Mouse (Mus musculus): ENCODE measurements around the gene Ccdc12.
"Not testable (repeated sequence)": the region's sequence is repeated elsewhere in the genome, so short reads cannot be mapped to it uniquely, and the experiment has no call there.

Gene Ccdc12

GRCm38 (mm10) chr9:110678886-110679285 is 22.6 kb downstream of the Ccdc12 start:
- no peak for DNase-seq

- DNase-seq, result no peak
Measured at GRCm38 (mm10) chr9:110680736-110681507, 24.6 kb downstream of the Ccdc12 start.

- peak; percentile 67 to 77 for DNase-seq
Measured at GRCm38 (mm10) chr9:110681817-110682216, 25.5 kb downstream of the Ccdc12 start.

- DNase-seq, result peak; percentile 75 to 77
Measured at GRCm38 (mm10) chr9:110682255-110682654, 26.0 kb downstream of the Ccdc12 start.

GRCm38 (mm10) chr9:110682697-110683096 is 26.4 kb downstream of the Ccdc12 start:
- not testable (repeated sequence) for DNase-seq

GRCm38 (mm10) chr9:110683574-110684099 is 27.3 kb downstream of the Ccdc12 start:
- DNase-seq, result peak in 1 of 2 experiments; percentile 52

- peak; percentile 90 to 93 for DNase-seq
Measured at GRCm38 (mm10) chr9:110684100-110684831, 28.0 kb downstream of the Ccdc12 start.

- peak; percentile 39 to 44 for DNase-seq
Measured at GRCm38 (mm10) chr9:110685187-110685586, 28.9 kb downstream of the Ccdc12 start.

- peak; percentile 45 to 56 for DNase-seq
Measured at GRCm38 (mm10) chr9:110685591-110685990, 29.3 kb downstream of the Ccdc12 start.

GRCm38 (mm10) chr9:110686472-110686871 is 30.2 kb downstream of the Ccdc12 start:
- no peak for DNase-seq

GRCm38 (mm10) chr9:110687061-110687460 is 30.8 kb downstream of the Ccdc12 start:
- DNase-seq, result peak; percentile 52 to 62

- DNase-seq, result no peak
Measured at GRCm38 (mm10) chr9:110687846-110688245, 31.5 kb downstream of the Ccdc12 start.

- DNase-seq, result peak in 1 of 2 experiments; percentile 45
Measured at GRCm38 (mm10) chr9:110689261-110689779, 33.0 kb downstream of the Ccdc12 start.

GRCm38 (mm10) chr9:110695165-110695755 is 39.0 kb downstream of the Ccdc12 start:
- DNase-seq, result no peak

- DNase-seq, result no peak
Measured at GRCm38 (mm10) chr9:110696427-110696826, 40.1 kb downstream of the Ccdc12 start.

GRCm38 (mm10) chr9:110697465-110697864 is 41.2 kb downstream of the Ccdc12 start:
- peak; percentile 64 to 73 for DNase-seq

- DNase-seq, result no peak
Measured at GRCm38 (mm10) chr9:110699574-110699973, 43.3 kb downstream of the Ccdc12 start.

GRCm38 (mm10) chr9:110701114-110702032 is 45.1 kb downstream of the Ccdc12 start:
- no peak for DNase-seq

- DNase-seq, result peak in 1 of 2 experiments; percentile 40
Measured at GRCm38 (mm10) chr9:110702848-110703247, 46.5 kb downstream of the Ccdc12 start.

- no peak for DNase-seq
Measured at GRCm38 (mm10) chr9:110703951-110704350, 47.6 kb downstream of the Ccdc12 start.

GRCm38 (mm10) chr9:110706784-110707183 is 50.5 kb downstream of the Ccdc12 start:
- DNase-seq, result no peak

Data from cerebellum, postnatal 10 days (tissue).